Comparison of ENCODE assay signal across 9 mouse cellular contexts in genomic region chr12:86945126-86945525, GRCm38 (mm10). TPM values are rescaled to one million over a fixed set of nuclear protein-coding genes. Genes with fewer than 3 reads are reported as not detected.
A peak's percentile ranks its signal among the peaks of the same experiment; 100 is the strongest.
DNase-seq lines count a peak whose midpoint lies in the region; ATAC-seq and TF ChIP-seq lines count a peak whose summit lies in the region.
"Had no signal": no experiment of that assay in that cellular context is flagged by ENCODE, and none has a peak within 500 bp of the region (broad histone marks: within the 10 kb centered on the region; RNA-seq: fewer than 3 reads in every experiment).

No protein-coding gene starts in this region.

- WGBS in liver, embryonic 11.5 days: 15% methylated on average over 4 of the region's 4 CpGs
- WGBS in forebrain, embryonic 16.5 days: 4% methylated on average over 4 of the region's 4 CpGs
- 7% methylated on average over 4 of the region's 4 CpGs for WGBS in liver, embryonic 15.5 days (ENCODE audit: insufficient replicate concordance)
- 1% methylated on average over 4 of the region's 4 CpGs for WGBS in olfactory bulb, adult 2 months

- DNase-seq in liver: peak; percentile 55
- no peak for DNase-seq in liver, embryonic 11.5 days (ENCODE audit: low spot score)
- DNase-seq in c-Kit-positive CD71-positive TER-119-negative erythroid progenitor cells, embryonic 14.5 days (ENCODE audit: low read depth): peak; percentile 68
- DNase-seq in kidney, adult 9 months: peak; percentile 89
- DNase-seq in thymus, postnatal 14 days: peak; percentile 80

- peaks cover 13% of the 10 kb centered on the region for H3K4me1 ChIP-seq in liver, embryonic 11.5 days (replicated peaks; ENCODE audit: control insufficient read depth, insufficient read depth, low read length)
- H3K4me1 ChIP-seq in forebrain, embryonic 16.5 days (replicated peaks; ENCODE audit: control insufficient read depth, insufficient read depth, low read length): peaks cover 55% of the 10 kb centered on the region
- H3K4me1 ChIP-seq in liver, embryonic 15.5 days (replicated peaks): peaks cover 41% of the 10 kb centered on the region
- peaks cover 14% of the 10 kb centered on the region for H3K4me1 ChIP-seq in olfactory bulb, adult 2 months (ENCODE audit: control insufficient read depth, insufficient read depth, low read length)

- H3K4me3 ChIP-seq in liver, embryonic 11.5 days (ENCODE audit: low read depth, low read length): no peak overlapping the region
- H3K4me3 ChIP-seq in forebrain, embryonic 16.5 days (replicated peaks; ENCODE audit: low read length): no peak overlapping the region
- H3K4me3 ChIP-seq in liver, embryonic 15.5 days (replicated peaks): no peak overlapping the region
- no peak overlapping the region for H3K4me3 ChIP-seq in olfactory bulb, adult 2 months (ENCODE audit: insufficient read depth, low read depth, low read length)

- TF ChIP-seq CTCF in olfactory bulb, adult 2 months (IDR thresholded peaks at IDR 0.05; ENCODE audit: insufficient read depth, low read depth, low read length): no peak

- ATAC-seq in liver, embryonic 11.5 days (replicated peaks; ENCODE audit: low FRiP score): no peak
- ATAC-seq in forebrain, embryonic 16.5 days: no peak
- ATAC-seq in liver, embryonic 15.5 days (ENCODE audit: insufficient read depth): no peak

- no peak for TF ChIP-seq POLR2A in olfactory bulb, adult 2 months (IDR thresholded peaks at IDR 0.05; ENCODE audit: insufficient read depth, low read depth, low read length)

- H3K9ac ChIP-seq in liver, embryonic 11.5 days (ENCODE audit: low read depth, low read length): no peak overlapping the region
- H3K9ac ChIP-seq in forebrain, embryonic 16.5 days (replicated peaks; ENCODE audit: low read depth, low read length): no peak overlapping the region
- no peak overlapping the region for H3K9ac ChIP-seq in liver, embryonic 15.5 days

- no peaks in the 10 kb centered on the region for H3K36me3 ChIP-seq in liver, embryonic 11.5 days (ENCODE audit: control insufficient read depth, insufficient read depth, low read length)
- H3K36me3 ChIP-seq in forebrain, embryonic 16.5 days (ENCODE audit: control insufficient read depth, insufficient read depth): no peaks in the 10 kb centered on the region
- no peaks in the 10 kb centered on the region for H3K36me3 ChIP-seq in liver, embryonic 15.5 days (replicated peaks)
- H3K36me3 ChIP-seq: lung, embryonic 15.5 days had no signal

- no peak overlapping the region for H3K27ac ChIP-seq in liver, embryonic 11.5 days (ENCODE audit: low read depth, low read length)
- H3K27ac ChIP-seq in forebrain, embryonic 16.5 days (ENCODE audit: low read length): peak overlapping the region; percentile 60; the same call in 1 of the 2 replicates
- no peak overlapping the region for H3K27ac ChIP-seq in liver, embryonic 15.5 days (replicated peaks)
- H3K27ac ChIP-seq in olfactory bulb, adult 2 months (ENCODE audit: insufficient read depth, low read depth, low read length): peak overlapping the region; percentile 65; the same call in 1 of the 2 replicates

- H3K4me2 ChIP-seq in liver, embryonic 11.5 days: no peak overlapping the region
- H3K4me2 ChIP-seq in forebrain, embryonic 16.5 days (ENCODE audit: low read length): no peak overlapping the region; the same call in 1 of the 2 replicates
- H3K4me2 ChIP-seq in liver, embryonic 15.5 days: peak overlapping the region; percentile 24; the same call in 1 of the 2 replicates

- no peaks in the 10 kb centered on the region for H3K27me3 ChIP-seq in liver, embryonic 11.5 days (replicated peaks; ENCODE audit: control insufficient read depth, insufficient read depth, low read length)
- no peaks in the 10 kb centered on the region for H3K27me3 ChIP-seq in forebrain, embryonic 16.5 days (replicated peaks; ENCODE audit: control insufficient read depth, insufficient read depth, low read length)
- H3K27me3 ChIP-seq in liver, embryonic 15.5 days: peaks cover 20% of the 10 kb centered on the region
- H3K27me3 ChIP-seq: lung, embryonic 15.5 days had no signal

- no peaks in the 10 kb centered on the region for H3K9me3 ChIP-seq in liver, embryonic 11.5 days (ENCODE audit: control insufficient read depth, low read length)
- H3K9me3 ChIP-seq in forebrain, embryonic 16.5 days (ENCODE audit: control insufficient read depth, low read length): no peaks in the 10 kb centered on the region
- no peaks in the 10 kb centered on the region for H3K9me3 ChIP-seq in liver, embryonic 15.5 days (replicated peaks)
- H3K9me3 ChIP-seq: lung, embryonic 15.5 days had no signal

RNA-seq across cellular contexts. Expression of gene Cipc, which starts 1.7 kb away (rescaled TPM):
- polyA plus RNA-seq in liver, embryonic 11.5 days (2014; fragmentation: Nextera tagmentation; extraction: Ambion mirVana): 23.8 and 28.1 TPM in 2 replicates
- polyA plus RNA-seq in forebrain, embryonic 16.5 days (2015; fragmentation: Nextera tagmentation; extraction: Ambion mirVana): 61.5 and 62.7 TPM in 2 replicates
- 7.8 and 8.2 TPM in 2 replicates for polyA plus RNA-seq in liver, embryonic 15.5 days (2015; fragmentation: Nextera tagmentation; extraction: Ambion mirVana)
- 112 TPM in 1 of 2 replicates, not detected in the other for polyA plus RNA-seq in olfactory bulb, adult 2 months (2012; ENCODE audit: insufficient read depth, insufficient read length, low replicate concordance, missing spikeins)

RNA-seq across cellular contexts. Expression of gene Zdhhc22, which starts 45.1 kb away (rescaled TPM):
- 0.05 and 0.08 TPM in 2 replicates for polyA plus RNA-seq in liver, embryonic 11.5 days (2014; fragmentation: Nextera tagmentation; extraction: Ambion mirVana)
- polyA plus RNA-seq in forebrain, embryonic 16.5 days (2015; fragmentation: Nextera tagmentation; extraction: Ambion mirVana): 5.2 and 9.4 TPM in 2 replicates
- 0.05 TPM in 1 of 2 replicates, not detected in the other for polyA plus RNA-seq in liver, embryonic 15.5 days (2015; fragmentation: Nextera tagmentation; extraction: Ambion mirVana)
- polyA plus RNA-seq in olfactory bulb, adult 2 months (2012; ENCODE audit: insufficient read depth, insufficient read length, low replicate concordance, missing spikeins): not detected in 2 replicates

Comparison
In these comparisons a context has a peak if more than half of its experiments do, and no peak if none do; other contexts are left out.
1. H3K27ac ChIP-seq: peak in forebrain, embryonic 16.5 days (single experiment) and olfactory bulb, adult 2 months (single experiment); none in liver, embryonic 11.5 days (single experiment) and liver, embryonic 15.5 days (single experiment).